Mouse (Mus musculus): ENCODE measurements around the gene Ddx19a.
"Not testable (repeated sequence)": the region's sequence is repeated elsewhere in the genome, so short reads cannot be mapped to it uniquely, and the experiment has no call there.

Gene Ddx19a

GRCm38 (mm10) chr8:110969910-110970770, 27.5 kb downstream of the Ddx19a start:
- peak; percentile 93 for DNase-seq

DNA sequence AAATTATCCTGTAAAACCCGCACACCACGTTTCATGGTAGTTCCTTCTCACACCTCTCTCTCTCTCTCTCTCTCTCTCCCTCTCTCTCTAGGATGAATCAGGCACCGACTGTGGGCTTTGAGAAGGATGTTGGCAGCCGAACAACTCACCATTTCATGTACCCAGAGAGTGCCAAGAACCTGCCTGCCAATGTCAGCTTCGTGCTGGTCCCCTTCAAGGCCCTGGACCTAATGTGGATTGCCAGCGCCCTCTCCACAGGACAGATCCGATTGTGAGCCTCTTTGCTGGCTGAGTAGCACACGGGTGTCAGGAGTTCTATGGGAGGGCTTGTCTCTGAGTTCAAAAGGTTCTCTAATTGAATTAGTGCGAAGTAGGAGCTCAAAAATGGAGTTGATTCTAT, 30.3 kb downstream of the Ddx19a start:
- no peak for DNase-seq

DNA sequence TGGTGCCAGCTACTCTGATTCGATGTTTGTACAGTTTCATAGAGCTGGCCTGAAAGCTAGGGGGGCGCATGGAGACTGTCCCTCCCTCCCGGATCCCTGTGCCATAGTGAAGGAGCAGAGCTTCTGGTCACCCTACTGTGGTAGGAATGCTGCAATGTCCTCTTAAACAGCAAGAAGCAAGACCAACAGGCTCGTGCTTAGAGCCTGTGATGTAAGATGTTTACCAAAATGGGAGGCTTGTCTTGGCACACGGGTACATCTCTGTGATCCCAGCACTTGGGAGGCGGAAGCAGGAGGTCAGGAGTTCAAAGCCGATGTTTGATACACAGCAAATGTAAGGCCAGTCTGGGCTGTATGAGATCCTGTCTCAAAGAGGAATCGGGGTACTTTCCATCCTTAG, 31.0 kb downstream of the Ddx19a start:
- peak; percentile 60 for DNase-seq

- peak; percentile 87 for DNase-seq
These were observed 32.0 kb downstream of the Ddx19a start for GRCm38 (mm10) chr8:110965594-110965993.

DNA sequence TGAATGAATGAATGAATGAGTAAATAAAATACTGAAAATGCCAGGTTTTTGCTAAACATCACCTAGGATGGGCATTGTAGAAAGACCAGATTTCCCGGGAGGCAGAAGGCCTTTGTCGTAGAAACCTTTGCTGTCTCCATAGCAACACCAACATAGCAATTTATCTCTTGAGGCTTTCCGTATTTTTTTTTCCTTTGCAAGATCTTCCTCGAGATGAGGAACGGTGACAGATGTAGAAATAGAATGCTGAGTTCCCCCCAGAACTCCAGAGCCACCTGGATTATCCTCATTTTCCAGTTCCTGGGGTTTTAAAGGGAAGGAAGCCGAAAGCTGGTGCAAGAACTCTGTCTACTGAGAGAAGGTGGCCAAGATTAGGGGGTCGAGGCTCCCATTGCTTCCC, 32.9 kb downstream of the Ddx19a start:
- DNase-seq, result no peak

GRCm38 (mm10) chr8:110963051-110963450, 34.5 kb downstream of the Ddx19a start:
- no peak for DNase-seq

DNA sequence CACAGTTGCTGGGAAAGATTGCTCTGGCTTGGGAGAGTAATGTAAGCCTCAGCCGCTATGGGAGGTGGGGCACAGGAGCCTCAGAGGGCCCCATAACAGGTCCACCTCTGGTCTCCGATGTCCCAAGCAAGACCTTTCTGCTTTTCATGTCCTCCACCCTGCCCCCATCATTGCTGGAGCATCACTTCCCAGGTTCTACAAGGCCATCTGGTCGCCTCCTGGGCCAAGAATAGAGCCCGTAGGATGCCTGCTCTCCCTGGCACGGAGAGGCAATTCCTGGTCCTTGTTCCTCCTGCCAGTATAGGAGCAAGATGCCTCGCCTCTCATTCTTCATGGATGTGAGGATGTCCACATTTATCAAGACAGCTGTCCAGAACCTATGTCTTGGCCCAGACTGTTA, 37.7 kb downstream of the Ddx19a start:
- no peak for DNase-seq

- DNase-seq, result no peak
These were observed 38.4 kb downstream of the Ddx19a start for GRCm38 (mm10) chr8:110959071-110959780.

DNA sequence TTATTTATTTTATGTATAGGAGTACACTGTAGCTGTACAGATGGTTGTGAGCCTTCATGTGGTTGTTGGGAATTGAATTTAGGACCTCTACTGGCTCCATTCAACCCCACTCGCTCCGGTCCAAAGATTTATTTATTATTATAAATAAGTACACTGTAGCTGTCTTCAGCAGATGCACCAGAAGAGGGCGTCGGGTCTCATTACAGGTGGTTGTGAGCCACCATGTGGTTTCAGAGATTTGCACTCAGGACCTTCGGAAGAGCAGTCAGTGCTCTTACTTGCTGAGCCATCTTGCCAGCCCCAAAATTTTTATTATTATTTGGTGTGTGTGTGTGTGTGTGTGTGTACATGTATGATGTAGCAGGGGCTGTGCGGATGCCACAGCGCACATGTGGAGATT, 39.0 kb downstream of the Ddx19a start:
- not testable (repeated sequence) for DNase-seq

GRCm38 (mm10) chr8:110958135-110958534, 39.5 kb downstream of the Ddx19a start:
- DNase-seq, result no peak

DNA sequence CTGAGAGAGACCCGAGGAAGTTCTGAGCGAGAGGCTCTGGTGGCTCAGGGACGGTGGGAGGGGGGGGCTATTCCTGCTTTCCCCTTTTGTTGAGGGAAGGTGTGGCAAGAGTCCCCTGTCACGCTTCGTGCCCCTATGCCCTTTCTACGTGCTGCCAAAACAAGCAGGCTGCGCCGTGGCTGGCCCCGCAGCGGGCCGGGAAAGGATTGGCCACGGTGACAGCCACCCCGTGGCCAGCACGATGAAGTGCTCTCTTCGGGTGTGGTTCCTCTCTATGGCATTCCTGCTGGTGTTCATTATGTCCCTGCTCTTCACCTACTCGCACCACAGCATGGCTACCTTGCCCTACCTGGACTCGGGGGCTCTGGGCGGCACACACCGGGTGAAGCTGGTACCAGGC, 40.1 kb downstream of the Ddx19a start:
- no peak for DNase-seq

- DNase-seq, result no peak
These were observed 40.8 kb downstream of the Ddx19a start for GRCm38 (mm10) chr8:110956619-110957450.

DNA sequence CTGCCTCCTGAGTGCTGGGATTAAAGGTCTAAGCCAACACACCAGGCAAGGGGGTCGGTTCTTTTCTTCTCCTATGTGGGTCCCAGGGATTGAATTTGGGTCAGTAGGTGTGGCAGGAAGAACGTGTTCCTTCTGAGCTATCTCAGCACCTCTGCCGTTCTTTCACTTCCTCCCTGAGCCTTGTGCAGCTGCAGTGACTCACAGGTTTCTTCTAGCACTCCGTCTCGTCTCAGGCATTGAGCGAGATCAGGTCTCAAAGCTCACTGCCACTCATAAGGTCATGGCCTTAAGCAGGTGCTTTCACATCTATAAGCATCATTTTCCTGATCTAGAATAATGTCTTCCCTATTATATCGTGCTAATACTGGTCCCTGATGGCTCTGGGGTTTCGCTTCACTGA, 42.8 kb downstream of the Ddx19a start:
- DNase-seq, result no peak

DNA sequence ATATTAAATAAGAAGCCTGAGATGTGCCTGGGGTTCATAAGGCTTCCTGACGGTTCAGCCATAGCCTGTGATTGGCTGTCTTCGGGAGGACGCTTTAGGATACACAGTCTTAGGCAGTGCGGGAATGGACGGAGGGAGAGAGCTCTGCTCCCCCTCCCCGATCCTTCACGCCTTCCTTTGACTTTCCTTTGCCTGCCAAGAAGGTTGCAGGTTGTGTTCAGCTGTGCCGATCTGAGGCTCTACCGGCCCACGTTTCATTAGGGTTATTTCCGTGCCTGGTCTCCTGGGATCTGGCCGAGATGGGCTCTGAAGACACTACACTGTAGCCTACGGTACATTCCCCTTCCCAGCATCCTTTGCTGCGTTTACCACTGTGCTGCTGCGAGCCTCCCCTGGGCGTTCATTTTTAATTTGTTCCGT, 47.5 kb downstream of the Ddx19a start:
- peak; percentile 47 for DNase-seq

GRCm38 (mm10) chr8:110945716-110946115, 51.9 kb downstream of the Ddx19a start:
- no peak for DNase-seq

DNA sequence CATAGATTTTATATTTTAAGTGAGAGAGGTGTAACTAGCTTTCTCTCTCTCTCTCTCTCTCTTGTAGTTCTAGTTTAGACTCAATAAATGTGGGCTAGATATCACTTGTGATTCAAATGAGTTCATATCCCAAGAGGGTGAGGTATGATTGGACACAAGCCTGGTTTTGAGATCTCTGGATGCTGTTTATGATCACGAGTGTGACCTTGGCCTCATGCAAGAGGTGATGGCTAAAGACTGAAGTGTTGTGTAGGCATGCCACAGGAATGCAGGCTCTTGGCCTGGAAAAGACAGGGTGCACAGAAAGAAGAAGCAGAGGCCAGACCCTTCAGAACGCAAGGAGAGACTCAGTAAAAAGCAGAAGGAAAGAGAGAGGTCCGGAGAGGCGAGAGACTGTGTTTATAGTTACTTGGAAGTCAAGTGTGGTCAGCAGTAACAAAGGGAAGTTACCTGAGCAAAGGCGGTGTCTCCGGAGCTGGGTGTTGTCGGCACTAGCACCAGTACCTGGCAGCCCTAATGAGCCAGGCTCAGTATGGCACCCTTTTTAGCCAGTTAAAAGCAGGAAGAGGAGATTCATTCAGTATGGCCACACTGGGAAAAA, 53.2 kb downstream of the Ddx19a start:
- no peak for DNase-seq

- DNase-seq, result peak; percentile 86
These were observed 56.1 kb downstream of the Ddx19a start for GRCm38 (mm10) chr8:110941453-110941948.

DNA sequence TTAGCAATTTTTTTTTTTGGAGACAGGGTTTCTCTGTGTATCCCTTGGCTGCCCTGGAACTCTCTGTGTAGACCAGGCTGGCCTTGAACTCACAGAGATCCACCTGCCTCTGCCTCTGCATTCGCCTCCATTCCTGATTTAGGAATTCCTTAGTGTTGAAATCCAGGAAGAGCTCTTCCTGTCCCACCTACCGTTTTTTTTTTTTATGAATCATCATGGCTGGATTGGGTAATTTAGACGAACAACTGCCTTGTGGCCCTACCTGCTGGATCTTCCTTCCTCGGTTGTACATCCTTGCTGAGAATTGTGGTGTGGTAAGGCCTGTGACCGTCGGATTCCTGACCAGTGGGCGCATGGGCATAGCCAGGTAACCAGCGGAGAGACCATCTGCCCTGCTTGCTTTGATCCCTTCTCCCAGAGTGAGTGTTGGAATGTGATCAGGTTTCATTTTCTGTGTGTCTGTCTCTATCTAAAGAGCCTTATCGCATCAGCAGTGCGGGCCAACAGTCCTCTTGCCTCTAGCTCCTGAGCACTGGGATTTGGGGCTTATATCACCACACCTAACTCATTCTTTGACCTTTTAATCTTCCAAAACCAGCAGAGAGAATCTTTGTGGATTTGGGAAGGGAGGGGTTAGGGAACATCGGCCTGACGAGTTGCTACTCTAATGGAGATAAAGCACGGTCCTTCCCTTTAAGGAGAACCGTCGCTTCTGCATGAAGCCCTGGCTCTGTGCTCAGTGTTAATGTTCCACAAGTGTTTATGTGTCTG, 56.7 kb downstream of the Ddx19a start:
- DNase-seq, result no peak

DNA sequence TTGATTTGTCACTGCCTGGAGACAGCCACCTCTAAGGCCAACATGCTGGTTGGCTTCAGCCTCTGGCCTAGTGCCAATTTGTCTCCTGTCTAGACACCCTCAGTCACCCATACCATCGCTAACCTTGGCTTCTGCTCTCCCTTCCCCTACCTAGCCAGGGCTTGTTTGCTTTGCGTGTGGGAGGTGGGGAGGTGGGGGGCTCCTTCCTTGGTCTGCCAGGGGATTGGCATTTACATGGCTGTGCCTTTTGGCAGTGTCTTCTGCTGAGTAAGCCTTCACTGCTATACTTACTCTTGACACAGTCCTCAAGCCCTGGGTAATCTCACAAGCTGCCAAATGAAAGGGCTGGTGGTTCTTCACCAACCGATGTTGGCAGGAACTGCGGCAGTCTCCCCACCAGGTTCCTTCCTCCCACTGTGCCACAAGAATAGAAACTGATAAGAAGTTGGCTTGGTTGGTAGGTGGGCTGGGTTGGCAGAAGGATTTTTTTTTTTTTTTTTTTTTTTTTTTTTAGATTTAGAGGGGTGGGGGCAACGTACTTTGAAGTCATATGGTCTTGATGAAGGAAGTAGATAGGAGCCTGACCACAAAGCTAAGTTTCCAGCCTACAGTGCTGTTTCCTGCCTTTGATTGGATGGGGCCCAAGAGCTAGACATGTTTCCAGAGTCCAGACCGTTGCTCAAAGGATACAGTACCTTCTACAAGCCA, 58.6 kb downstream of the Ddx19a start:
- DNase-seq, result peak; percentile 48

DNA sequence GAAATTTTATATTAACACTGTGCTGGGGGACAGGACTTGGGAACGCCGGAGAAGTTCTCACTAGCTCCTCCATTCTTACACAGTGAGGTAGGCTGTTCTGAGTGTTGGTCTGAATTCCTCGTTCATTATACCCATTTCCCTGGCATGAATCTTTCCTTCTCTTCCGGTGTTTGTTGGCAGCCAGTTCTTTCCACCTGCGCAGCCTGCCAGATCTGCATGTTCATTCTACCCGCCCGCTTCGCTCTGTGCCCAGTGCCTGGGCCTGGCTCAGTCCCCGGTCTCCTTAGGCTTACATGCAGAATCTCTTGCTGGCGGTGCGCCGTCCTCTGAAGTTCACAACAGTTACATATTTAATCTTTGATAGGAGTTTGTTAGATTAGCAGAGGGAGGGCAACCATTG, 61.4 kb downstream of the Ddx19a start:
- no peak for DNase-seq

DNA sequence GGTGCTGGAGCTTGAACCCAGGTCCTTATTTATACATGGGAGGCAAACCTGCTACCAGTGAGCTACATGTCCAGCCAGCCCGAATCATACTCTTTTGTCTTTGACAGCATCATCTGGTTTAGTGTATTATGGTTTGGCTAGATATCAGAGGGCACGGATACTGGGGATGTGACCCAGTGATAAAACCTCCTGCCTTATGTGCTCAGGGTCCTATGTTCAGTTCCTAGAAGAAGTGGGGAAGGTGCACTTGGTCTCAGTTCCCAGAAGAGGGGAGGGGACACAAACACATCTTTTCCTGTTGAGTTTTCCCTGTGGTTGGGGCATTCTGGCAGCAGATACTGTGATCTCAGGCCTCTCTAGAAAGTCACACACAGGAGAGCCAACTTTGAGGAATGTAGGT, 64.3 kb downstream of the Ddx19a start:
- no peak for DNase-seq

All from kidney, adult 9 months (tissue).